Mouse (Mus musculus): Measurements from ENCODE around the gene Bbs4.
"Not testable (repeated sequence)": the region's sequence is repeated elsewhere in the genome, so short reads cannot be mapped to it uniquely, and the experiment has no call there.

The Bbs4 gene

GRCm38 (mm10) chr9:59353253-59353639, at the start of gene Bbs4:
Bbs4 (minus strand) TSS chr9:59353508.
- peak; percentile 88 for DNase-seq (ENCODE audit: low spot score)

GRCm38 (mm10) chr9:59389086-59389485, 35.8 kb upstream of the Bbs4 start:
- no peak for DNase-seq (ENCODE audit: low spot score)

- DNase-seq (ENCODE audit: low spot score) = no peak
These were observed 35.0 kb upstream of the Bbs4 start for GRCm38 (mm10) chr9:59388311-59388710.

GRCm38 (mm10) chr9:59387461-59387860, 34.2 kb upstream of the Bbs4 start:
- DNase-seq (ENCODE audit: low spot score) = no peak

GRCm38 (mm10) chr9:59375626-59376025, 22.3 kb upstream of the Bbs4 start:
- no peak for DNase-seq (ENCODE audit: low spot score)

- no peak for DNase-seq (ENCODE audit: low spot score)
These were observed 16.3 kb upstream of the Bbs4 start for GRCm38 (mm10) chr9:59369646-59370045.

- DNase-seq (ENCODE audit: low spot score) = no peak
These were observed 15.9 kb upstream of the Bbs4 start for GRCm38 (mm10) chr9:59369220-59369619.

GRCm38 (mm10) chr9:59360487-59360886, 7.2 kb upstream of the Bbs4 start:
- DNase-seq (ENCODE audit: low spot score) = not testable (repeated sequence)

- not testable (repeated sequence) for DNase-seq (ENCODE audit: low spot score)
These were observed 4.7 kb upstream of the Bbs4 start for GRCm38 (mm10) chr9:59358041-59358440.

- DNase-seq (ENCODE audit: low spot score) = peak; percentile 1
These were observed 589 bp downstream of the Bbs4 start for GRCm38 (mm10) chr9:59352586-59353252.

- DNase-seq (ENCODE audit: low spot score) = no peak
These were observed 7.1 kb downstream of the Bbs4 start for GRCm38 (mm10) chr9:59346176-59346575.

- DNase-seq (ENCODE audit: low spot score) = no peak
These were observed 13.3 kb downstream of the Bbs4 start for GRCm38 (mm10) chr9:59340002-59340401.

GRCm38 (mm10) chr9:59339107-59339506, 14.2 kb downstream of the Bbs4 start:
- DNase-seq (ENCODE audit: low spot score) = no peak

- no peak for DNase-seq (ENCODE audit: low spot score)
These were observed 14.9 kb downstream of the Bbs4 start for GRCm38 (mm10) chr9:59338411-59338810.

- DNase-seq (ENCODE audit: low spot score) = no peak
These were observed 15.4 kb downstream of the Bbs4 start for GRCm38 (mm10) chr9:59337889-59338288.

GRCm38 (mm10) chr9:59336539-59336938, 16.8 kb downstream of the Bbs4 start:
- DNase-seq (ENCODE audit: low spot score) = no peak

GRCm38 (mm10) chr9:59330055-59330454, 23.3 kb downstream of the Bbs4 start:
- no peak for DNase-seq (ENCODE audit: low spot score)

- DNase-seq (ENCODE audit: low spot score) = no peak
These were observed 29.0 kb downstream of the Bbs4 start for GRCm38 (mm10) chr9:59324351-59324750.

- DNase-seq (ENCODE audit: low spot score) = no peak
These were observed 37.1 kb downstream of the Bbs4 start for GRCm38 (mm10) chr9:59316206-59316605.

- no peak for DNase-seq (ENCODE audit: low spot score)
These were observed 42.0 kb downstream of the Bbs4 start for GRCm38 (mm10) chr9:59311284-59311670.

GRCm38 (mm10) chr9:59310582-59311283, 42.6 kb downstream of the Bbs4 start:
- no peak for DNase-seq (ENCODE audit: low spot score)

- no peak for DNase-seq (ENCODE audit: low spot score)
These were observed 45.4 kb downstream of the Bbs4 start for GRCm38 (mm10) chr9:59307890-59308289.

GRCm38 (mm10) chr9:59296419-59296818, 56.9 kb downstream of the Bbs4 start:
- no peak for DNase-seq (ENCODE audit: low spot score)

- no peak for DNase-seq (ENCODE audit: low spot score)
These were observed 60.8 kb downstream of the Bbs4 start for GRCm38 (mm10) chr9:59292493-59292875.
